Mouse (Mus musculus) Muller cell, postnatal 12 days (primary cell): ENCODE data around the gene 1700001L19Rik.
A peak's percentile ranks its signal among the peaks of the same experiment; 100 is the strongest.

Source experiments
- DNase-seq: peaks from one replicate; pipeline ENCODE4 v3.0.0-alpha.2; 2015; ENCODE audit errors: inconsistent ontology term

Gene 1700001L19Rik

GRCm38 (mm10) chr13:68597199-68597598 is at the start of gene 1700001L19Rik:
1700001L19Rik (plus strand) TSS chr13:68597421.
- DNase-seq: no peak

GRCm38 (mm10) chr13:68553391-68553790 is 43.8 kb upstream of the 1700001L19Rik start:
- peak; percentile 6 for DNase-seq

- no peak for DNase-seq
Measured at GRCm38 (mm10) chr13:68568110-68568509, 29.1 kb upstream of the 1700001L19Rik start.

GRCm38 (mm10) chr13:68568548-68568947 is 28.7 kb upstream of the 1700001L19Rik start:
- no peak for DNase-seq

- DNase-seq: peak; percentile 12
Measured at GRCm38 (mm10) chr13:68569589-68570336, 27.5 kb upstream of the 1700001L19Rik start.

- no peak for DNase-seq
Measured at GRCm38 (mm10) chr13:68572247-68572646, 25.0 kb upstream of the 1700001L19Rik start.

- peak; percentile 31 for DNase-seq
Measured at GRCm38 (mm10) chr13:68572966-68573913, 24.0 kb upstream of the 1700001L19Rik start.

- DNase-seq: no peak
Measured at GRCm38 (mm10) chr13:68574398-68574797, 22.8 kb upstream of the 1700001L19Rik start.

- DNase-seq: no peak
Measured at GRCm38 (mm10) chr13:68577945-68578344, 19.3 kb upstream of the 1700001L19Rik start.

- DNase-seq: no peak
Measured at GRCm38 (mm10) chr13:68581086-68581740, 16.0 kb upstream of the 1700001L19Rik start.

GRCm38 (mm10) chr13:68581747-68582516 is 15.3 kb upstream of the 1700001L19Rik start, which contains the start of the genes Mtrr and Fastkd3:
Mtrr (minus strand) TSS chr13:68582149.
Fastkd3 (plus strand) TSS chr13:68582234.
- peak; percentile 98 for DNase-seq

GRCm38 (mm10) chr13:68582517-68582780 is 14.8 kb upstream of the 1700001L19Rik start:
- no peak for DNase-seq

GRCm38 (mm10) chr13:68583961-68584360 is 13.3 kb upstream of the 1700001L19Rik start:
- no peak for DNase-seq

- DNase-seq: no peak
Measured at GRCm38 (mm10) chr13:68585441-68585840, 11.8 kb upstream of the 1700001L19Rik start.

- DNase-seq: no peak
Measured at GRCm38 (mm10) chr13:68588352-68588751, 8.9 kb upstream of the 1700001L19Rik start.

GRCm38 (mm10) chr13:68593797-68594196 is 3.4 kb upstream of the 1700001L19Rik start:
- DNase-seq: no peak

GRCm38 (mm10) chr13:68597667-68598066 is 446 bp downstream of the 1700001L19Rik start:
- DNase-seq: no peak

- no peak for DNase-seq
Measured at GRCm38 (mm10) chr13:68598953-68599352, 1.7 kb downstream of the 1700001L19Rik start.

- no peak for DNase-seq
Measured at GRCm38 (mm10) chr13:68601184-68601583, 4.0 kb downstream of the 1700001L19Rik start.

GRCm38 (mm10) chr13:68603085-68603484 is 5.9 kb downstream of the 1700001L19Rik start:
- DNase-seq: peak; percentile 56

- peak; percentile 50 for DNase-seq
Measured at GRCm38 (mm10) chr13:68605689-68606126, 8.5 kb downstream of the 1700001L19Rik start.
